Mouse (Mus musculus) liver, embryonic 14.5 days (tissue): ENCODE results near the gene Edem3.

Source experiments
- CTCF ChIP-seq: IDR thresholded peaks from 2 replicates; pipeline ENCODE4 v1.5.1; 2016; ENCODE audit warnings: antibody characterized with exemption, low read depth, control low read depth
- EP300 ChIP-seq: IDR thresholded peaks from 2 replicates; pipeline ENCODE4 v1.6.1; 2016; ENCODE audit warnings: antibody characterized with exemption, low read depth

- TF ChIP-seq EP300, result no peak
- TF ChIP-seq CTCF, result no peak
Measured at GRCm38 (mm10) chr1:151718575-151718974, 36.6 kb upstream of the Edem3 start.
